Mouse (Mus musculus) kidney, embryonic 14.5 days (tissue): ENCODE results near the gene Rasa3. TPM values are rescaled to one million over a fixed set of nuclear protein-coding genes. Genes with fewer than 3 reads are reported as not detected.
A peak's percentile ranks its signal among the peaks of the same experiment; 100 is the strongest.

ENCODE experiments used
- ATAC-seq: fragments of 200-750 bp; cut with Nextera tagmentation; 2 replicates; pipeline ENCODE4 v1.8.0; 2017; ENCODE audit warnings: moderate number of reproducible peaks, mild to moderate bottlenecking, moderate TSS enrichment, moderate library complexity; ENCODE audit not compliant: low FRiP score, low TSS enrichment
- H3K27ac ChIP-seq: fragments of 300-500 bp; sonication (generic); 2 replicates; pipeline ENCODE4 v1.5.1; 2014; ENCODE audit warnings: low read depth, mild to moderate bottlenecking, low read length, moderate library complexity, mixed read lengths
- H3K27me3 ChIP-seq: fragments of 300-500 bp; sonication (generic); 2 replicates; pipeline ENCODE4 v1.6.1; 2014; ENCODE audit warnings: mild to moderate bottlenecking, low read length; ENCODE audit not compliant: control insufficient read depth, insufficient read depth
- H3K36me3 ChIP-seq: fragments of 300-500 bp; sonication (generic); 2 replicates; pipeline ENCODE4 v1.6.1; 2014; ENCODE audit warnings: low read length, mixed read lengths; ENCODE audit not compliant: control insufficient read depth, insufficient read depth
- H3K4me1 ChIP-seq: fragments of 300-500 bp; sonication (generic); 2 replicates; pipeline ENCODE4 v1.6.1; 2014; ENCODE audit warnings: low read length, mixed read lengths; ENCODE audit not compliant: control insufficient read depth, insufficient read depth
- H3K4me2 ChIP-seq: fragments of 300-500 bp; sonication (generic); replicated peaks from 2 replicates; pipeline ENCODE4 v1.6.1; 2014; ENCODE audit warnings: low read depth, mild to moderate bottlenecking, low read length
- H3K4me3 ChIP-seq: fragments of 300-500 bp; sonication (generic); 2 replicates; pipeline ENCODE4 v1.5.1; 2014; ENCODE audit warnings: mild to moderate bottlenecking, low read length
- H3K9ac ChIP-seq: fragments of 300-500 bp; sonication (generic); 2 replicates; pipeline ENCODE4 v1.6.1; 2014; ENCODE audit warnings: low read depth, mild to moderate bottlenecking, low read length, moderate library complexity
- H3K9me3 ChIP-seq: fragments of 300-500 bp; sonication (generic); 2 replicates; pipeline ENCODE4 v1.6.1; 2016; ENCODE audit warnings: low read length; ENCODE audit not compliant: control insufficient read depth
- WGBS: fragments of 180-500 bp; shearing (Covaris S2); extraction: QIAGEN DNeasy Blood & Tissue Kit; methylation state at CpG from one replicate; pipeline ENCODE4 v1.1.7; 2014; 5-methylcytosine and 5-hydroxymethylcytosine counted together
- polyA plus RNA-seq: library from polyadenylated mRNA; unstranded; fragments of >200 nt; fragmentation: Nextera tagmentation; extraction: Ambion mirVana; gene quantifications from 2 replicates; pipeline ENCODE4 v1.2.1, GENCODE M21; 2014

The Rasa3 gene
- polyA plus RNA-seq, 1 experiment from 2014 or later: 20.2 TPM

GRCm38 (mm10) chr8:13675524-13675923 lies 1.9 kb downstream of the Rasa3 start:
- Histone ChIP-seq H3K4me2 (peak overlapping the region; percentile 73), H3K36me3 (no peaks in the 10 kb centered on the region), H3K4me3 (peak overlapping the region; percentile 76; the same call in 1 of the 2 replicates), H3K27me3 (peaks cover 5% of the 10 kb centered on the region), H3K9ac (peak overlapping the region; percentile 69; the same call in 1 of the 2 replicates), H3K9me3 (no peaks in the 10 kb centered on the region), H3K27ac (0 out of 2 replicates have a peak overlapping the region, but pooled peaks have one; percentile 78), H3K4me1 (peaks cover 12% of the 10 kb centered on the region; the same call in 1 of the 2 replicates)
- no peak for ATAC-seq
- 42% methylated on average over 8 of the region's 8 CpGs for WGBS

- 63% methylated on average over 4 of the region's 4 CpGs for WGBS
- Histone ChIP-seq H3K36me3 (no peaks in the 10 kb centered on the region), H3K9me3 (no peaks in the 10 kb centered on the region), H3K9ac (no peak overlapping the region), H3K4me1 (peaks cover 12% of the 10 kb centered on the region; the same call in 1 of the 2 replicates), H3K27ac (no peak overlapping the region), H3K27me3 (peaks cover 5% of the 10 kb centered on the region), H3K4me2 (peak overlapping the region; percentile 73), H3K4me3 (peak overlapping the region; percentile 76; the same call in 1 of the 2 replicates)
- ATAC-seq: no peak
Observed at GRCm38 (mm10) chr8:13675121-13675520, 2.3 kb downstream of the Rasa3 start.

- H3K4me1 ChIP-seq: peaks cover 15% of the 10 kb centered on the region; the same call in 1 of the 2 replicates
- H3K27ac ChIP-seq: no peak overlapping the region
- H3K4me3 ChIP-seq: no peak overlapping the region
- ATAC-seq: no peak
- H3K27me3 ChIP-seq: peaks cover 5% of the 10 kb centered on the region
- no peaks in the 10 kb centered on the region for H3K36me3 ChIP-seq
- no peak overlapping the region; the same call in 1 of the 2 replicates for H3K4me2 ChIP-seq
- no peaks in the 10 kb centered on the region for H3K9me3 ChIP-seq
- H3K9ac ChIP-seq: no peak overlapping the region
- 71% methylated on average over 12 of the region's 12 CpGs for WGBS
Observed at GRCm38 (mm10) chr8:13674294-13675010, 3.0 kb downstream of the Rasa3 start.

GRCm38 (mm10) chr8:13673215-13673614 lies 4.2 kb downstream of the Rasa3 start:
- no peak overlapping the region for H3K4me3 ChIP-seq
- H3K4me2 ChIP-seq: no peak overlapping the region
- H3K36me3 ChIP-seq: no peaks in the 10 kb centered on the region
- no peak overlapping the region for H3K9ac ChIP-seq
- no peaks in the 10 kb centered on the region for H3K9me3 ChIP-seq
- H3K27ac ChIP-seq: no peak overlapping the region
- ATAC-seq: no peak
- peaks cover 19% of the 10 kb centered on the region; the same call in 1 of the 2 replicates for H3K4me1 ChIP-seq
- no peaks in the 10 kb centered on the region for H3K27me3 ChIP-seq
- 76% methylated on average over 4 of the region's 4 CpGs for whole genome bisulfite sequencing

- Histone ChIP-seq H3K9ac (no peak overlapping the region), H3K36me3 (no peaks in the 10 kb centered on the region), H3K27ac (no peak overlapping the region), H3K4me2 (no peak overlapping the region), H3K9me3 (no peaks in the 10 kb centered on the region), H3K4me3 (no peak overlapping the region), H3K4me1 (peaks cover 21% of the 10 kb centered on the region; the same call in 1 of the 2 replicates), H3K27me3 (no peaks in the 10 kb centered on the region)
- WGBS: 78% methylated on average over 10 of the region's 10 CpGs
- ATAC-seq: no peak
Observed at GRCm38 (mm10) chr8:13671246-13672003, 6.0 kb downstream of the Rasa3 start.

- no peak for ATAC-seq
- Histone ChIP-seq H3K4me1 (peaks cover 16% of the 10 kb centered on the region; the same call in 1 of the 2 replicates), H3K27ac (0 out of 2 replicates have a peak overlapping the region, but pooled peaks have one; percentile 4)
Observed at GRCm38 (mm10) chr8:13670011-13670471, 7.4 kb downstream of the Rasa3 start.

GRCm38 (mm10) chr8:13668367-13668766 lies 9.0 kb downstream of the Rasa3 start:
- H3K4me3 ChIP-seq: no peak overlapping the region
- H3K4me2 ChIP-seq: no peak overlapping the region
- no peaks in the 10 kb centered on the region for H3K27me3 ChIP-seq
- H3K9me3 ChIP-seq: no peaks in the 10 kb centered on the region
- WGBS: 45% methylated on average over 10 of the region's 10 CpGs
- peak overlapping the region; percentile 56; the same call in 1 of the 2 replicates for H3K27ac ChIP-seq
- 0 out of 2 replicates have a peak overlapping the region, but pooled peaks have one; percentile 19 for H3K9ac ChIP-seq
- ATAC-seq: peak; percentile 33; the same call in 1 of the 2 replicates
- no peaks in the 10 kb centered on the region for H3K36me3 ChIP-seq
- H3K4me1 ChIP-seq: peaks cover 16% of the 10 kb centered on the region; the same call in 1 of the 2 replicates

More at GRCm38 (mm10) chr8:13670011-13670471, 7.4 kb downstream of the Rasa3 start:
- Histone ChIP-seq H3K36me3 (no peaks in the 10 kb centered on the region), H3K4me3 (no peak overlapping the region), H3K4me2 (no peak overlapping the region), H3K9ac (no peak overlapping the region), H3K27me3 (no peaks in the 10 kb centered on the region), H3K9me3 (no peaks in the 10 kb centered on the region)
- WGBS: 84% methylated on average over 17 of the region's 17 CpGs

GRCm38 (mm10) chr8:13667917-13668316 lies 9.5 kb downstream of the Rasa3 start:
- Histone ChIP-seq H3K4me2 (no peak overlapping the region), H3K27ac (peak overlapping the region; percentile 56; the same call in 1 of the 2 replicates)
- 0 out of 2 replicates have a peak, but pooled peaks have one; percentile 33 for ATAC-seq

More at GRCm38 (mm10) chr8:13667917-13668316, 9.5 kb downstream of the Rasa3 start:
- Histone ChIP-seq H3K36me3 (no peaks in the 10 kb centered on the region), H3K4me1 (peaks cover 16% of the 10 kb centered on the region; the same call in 1 of the 2 replicates), H3K9ac (no peak overlapping the region), H3K9me3 (no peaks in the 10 kb centered on the region), H3K27me3 (no peaks in the 10 kb centered on the region), H3K4me3 (no peak overlapping the region)
- 80% methylated on average over 4 of the region's 4 CpGs for WGBS
